Mouse (Mus musculus): ENCODE data around the gene 5730455P16Rik. TPM values are rescaled to one million over a fixed set of nuclear protein-coding genes. Genes with fewer than 3 reads are reported as not detected.

5730455P16Rik gene
- total and polyA plus RNA-seq, 2 experiments from 2014 or later = 25.2 to 50.6 TPM

DNA sequence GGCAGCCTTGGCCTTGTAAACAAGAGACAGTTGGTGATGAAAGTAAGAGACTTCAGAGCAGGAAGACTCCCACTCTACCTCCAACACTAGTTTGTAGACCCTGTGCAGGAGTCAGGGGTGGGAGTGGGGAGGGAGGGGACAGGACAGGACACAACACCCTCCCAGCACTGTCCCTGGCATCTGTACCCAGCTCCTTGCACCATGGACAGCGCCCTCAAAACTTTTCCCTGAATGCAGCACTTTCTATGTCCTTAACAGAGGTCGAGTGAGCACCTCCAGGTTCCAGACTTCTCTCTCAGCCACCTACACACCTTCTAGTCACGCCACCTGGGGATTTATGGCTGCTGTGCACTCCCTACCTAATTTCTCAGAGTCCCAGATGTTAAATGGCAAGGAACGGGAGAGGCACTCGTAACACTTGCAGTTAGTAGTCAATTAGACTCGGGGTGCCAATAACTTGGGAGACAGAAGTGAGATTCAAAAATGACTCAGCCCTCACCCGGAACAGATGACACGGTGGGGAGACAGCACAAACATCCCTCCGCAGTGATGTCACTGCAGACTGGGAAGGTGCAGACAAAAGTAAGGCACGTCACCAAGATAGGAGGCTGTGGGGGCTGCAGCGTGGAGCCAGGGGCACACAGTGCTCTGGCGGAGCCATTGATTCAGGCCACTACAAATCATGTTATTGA lies 45.0 kb downstream of the 5730455P16Rik start:
- H3K9me3 ChIP-seq (ENCODE audit: low read length) = no peaks in the 10 kb centered on the region
- H3K27me3 ChIP-seq (ENCODE audit: insufficient read depth, low read length) = no peaks in the 10 kb centered on the region
- no peaks in the 10 kb centered on the region for H3K36me3 ChIP-seq (ENCODE audit: insufficient read depth, low read length)
- no peak for TF ChIP-seq CTCF (IDR thresholded peaks at IDR 0.05)
- H3K4me3 ChIP-seq (ENCODE audit: low read depth, low read length) = no peak overlapping the region
- no peak for ATAC-seq (ENCODE audit: low FRiP score)
- no peak overlapping the region for H3K9ac ChIP-seq (replicated peaks; ENCODE audit: low read length, poor library complexity, severe bottlenecking)
- H3K4me1 ChIP-seq (ENCODE audit: insufficient read depth, low read length) = no peaks in the 10 kb centered on the region
- WGBS = 78% methylated on average over 12 of the region's 12 CpGs
- no peak overlapping the region for H3K27ac ChIP-seq (ENCODE audit: low read depth, low read length)
- no peak for DNase-seq (ENCODE audit: low spot score)
- no peak overlapping the region for H3K4me2 ChIP-seq (ENCODE audit: low read depth, low read length, poor library complexity, severe bottlenecking)

GRCm38 (mm10) chr11:80324636-80325035 lies 53.2 kb downstream of the 5730455P16Rik start:
- H3K4me3 ChIP-seq (ENCODE audit: low read depth, low read length) = no peak overlapping the region
- H3K4me1 ChIP-seq (ENCODE audit: insufficient read depth, low read length) = no peaks in the 10 kb centered on the region
- WGBS = 85% methylated on average over 6 of the region's 6 CpGs

GRCm38 (mm10) chr11:80323255-80323654 lies 54.6 kb downstream of the 5730455P16Rik start:
- WGBS = 47% methylated on average over 13 of the region's 13 CpGs
- Histone ChIP-seq H3K4me1 (ENCODE audit: insufficient read depth, low read length) (no peaks in the 10 kb centered on the region), H3K9ac (replicated peaks; ENCODE audit: low read length, poor library complexity, severe bottlenecking) (no peak overlapping the region), H3K36me3 (ENCODE audit: insufficient read depth, low read length) (no peaks in the 10 kb centered on the region), H3K4me3 (ENCODE audit: low read depth, low read length) (no peak overlapping the region), H3K27ac (ENCODE audit: low read depth, low read length) (no peak overlapping the region), H3K27me3 (ENCODE audit: insufficient read depth, low read length) (no peaks in the 10 kb centered on the region), H3K9me3 (ENCODE audit: low read length) (no peaks in the 10 kb centered on the region), H3K4me2 (ENCODE audit: low read depth, low read length, poor library complexity, severe bottlenecking) (no peak overlapping the region)
- ATAC-seq (ENCODE audit: low FRiP score) (no peak), DNase-seq (ENCODE audit: low spot score) (no peak)
- TF ChIP-seq CTCF (IDR thresholded peaks at IDR 0.05) = no peak

More at GRCm38 (mm10) chr11:80324636-80325035, 53.2 kb downstream of the 5730455P16Rik start:
- Histone ChIP-seq H3K9me3 (ENCODE audit: low read length) (no peaks in the 10 kb centered on the region), H3K27ac (ENCODE audit: low read depth, low read length) (no peak overlapping the region), H3K36me3 (ENCODE audit: insufficient read depth, low read length) (no peaks in the 10 kb centered on the region), H3K9ac (replicated peaks; ENCODE audit: low read length, poor library complexity, severe bottlenecking) (no peak overlapping the region), H3K4me2 (ENCODE audit: low read depth, low read length, poor library complexity, severe bottlenecking) (no peak overlapping the region), H3K27me3 (ENCODE audit: insufficient read depth, low read length) (no peaks in the 10 kb centered on the region)
- no peak for TF ChIP-seq CTCF (IDR thresholded peaks at IDR 0.05)
- no peak for ATAC-seq (ENCODE audit: low FRiP score)
- DNase-seq (ENCODE audit: low spot score) = no peak

GRCm38 (mm10) chr11:80315743-80316639 lies 61.8 kb downstream of the 5730455P16Rik start:
- H3K36me3 ChIP-seq (ENCODE audit: insufficient read depth, low read length) = no peaks in the 10 kb centered on the region
- TF ChIP-seq CTCF (IDR thresholded peaks at IDR 0.05) = no peak
- no peaks in the 10 kb centered on the region for H3K4me1 ChIP-seq (ENCODE audit: insufficient read depth, low read length)
- H3K4me3 ChIP-seq (ENCODE audit: low read depth, low read length) = no peak overlapping the region
- H3K9ac ChIP-seq (replicated peaks; ENCODE audit: low read length, poor library complexity, severe bottlenecking) = no peak overlapping the region
- H3K9me3 ChIP-seq (ENCODE audit: low read length) = no peaks in the 10 kb centered on the region
- WGBS = 30% methylated on average over 10 of the region's 10 CpGs
- H3K4me2 ChIP-seq (ENCODE audit: low read depth, low read length, poor library complexity, severe bottlenecking) = no peak overlapping the region
- peak; percentile 63 for DNase-seq (ENCODE audit: low spot score)
- no peak overlapping the region; the same call in 1 of the 2 replicates for H3K27ac ChIP-seq (ENCODE audit: low read depth, low read length)
- ATAC-seq (ENCODE audit: low FRiP score) = peak; percentile 68; the same call in 1 of the 2 replicates
- no peaks in the 10 kb centered on the region for H3K27me3 ChIP-seq (ENCODE audit: insufficient read depth, low read length)

- H3K4me1 ChIP-seq (ENCODE audit: insufficient read depth, low read length) = no peaks in the 10 kb centered on the region
- no peaks in the 10 kb centered on the region for H3K27me3 ChIP-seq (ENCODE audit: insufficient read depth, low read length)
- TF ChIP-seq CTCF (IDR thresholded peaks at IDR 0.05) = no peak
- ATAC-seq (ENCODE audit: low FRiP score) = no peak
- no peak overlapping the region for H3K4me2 ChIP-seq (ENCODE audit: low read depth, low read length, poor library complexity, severe bottlenecking)
- no peak overlapping the region for H3K27ac ChIP-seq (ENCODE audit: low read depth, low read length)
- H3K9me3 ChIP-seq (ENCODE audit: low read length) = no peaks in the 10 kb centered on the region
- DNase-seq (ENCODE audit: low spot score) = no peak
- no peaks in the 10 kb centered on the region for H3K36me3 ChIP-seq (ENCODE audit: insufficient read depth, low read length)
- H3K4me3 ChIP-seq (ENCODE audit: low read depth, low read length) = no peak overlapping the region
- WGBS = 83% methylated on average over 4 of the region's 4 CpGs
- H3K9ac ChIP-seq (replicated peaks; ENCODE audit: low read length, poor library complexity, severe bottlenecking) = no peak overlapping the region
Measured at GRCm38 (mm10) chr11:80313944-80314343, 63.9 kb downstream of the 5730455P16Rik start.

- Histone ChIP-seq H3K4me3 (ENCODE audit: low read depth, low read length) (no peak overlapping the region), H3K4me1 (ENCODE audit: insufficient read depth, low read length) (no peaks in the 10 kb centered on the region), H3K9ac (replicated peaks; ENCODE audit: low read length, poor library complexity, severe bottlenecking) (no peak overlapping the region), H3K4me2 (ENCODE audit: low read depth, low read length, poor library complexity, severe bottlenecking) (no peak overlapping the region), H3K27ac (ENCODE audit: low read depth, low read length) (no peak overlapping the region), H3K27me3 (ENCODE audit: insufficient read depth, low read length) (no peaks in the 10 kb centered on the region), H3K9me3 (ENCODE audit: low read length) (no peaks in the 10 kb centered on the region), H3K36me3 (ENCODE audit: insufficient read depth, low read length) (no peaks in the 10 kb centered on the region)
- DNase-seq (ENCODE audit: low spot score) (no peak), ATAC-seq (ENCODE audit: low FRiP score) (no peak)
- TF ChIP-seq CTCF (IDR thresholded peaks at IDR 0.05) = no peak
- 65% methylated on average over 1 of the region's 1 CpGs for WGBS
Measured at GRCm38 (mm10) chr11:80313462-80313861, 64.4 kb downstream of the 5730455P16Rik start.

All from midbrain, postnatal 0 days (tissue).